Mouse (Mus musculus) MEL (cell line): Measurements from ENCODE around the gene Zswim7. TPM values are rescaled to one million over a fixed set of nuclear protein-coding genes. Genes with fewer than 3 reads are reported as not detected.
"Not testable (repeated sequence)": the region's sequence is repeated elsewhere in the genome, so short reads cannot be mapped to it uniquely, and the experiment has no call there.

Experiments used
- DNase-seq: peaks from one replicate; pipeline ENCODE4 v3.0.0; 2011; ENCODE audit warnings: low read depth, low spot score
- H3K27ac ChIP-seq: 2 replicates; pipeline ENCODE4 v1.5.1; 2012; ENCODE audit warnings: low read depth, mild to moderate bottlenecking, control low read depth, low read length, moderate library complexity; ENCODE audit not compliant: control insufficient read depth
- H3K27me3 ChIP-seq, 2 experiments: fragments of 150-350 bp in 1 of 2; sonication (generic) in 1 of 2; 2 replicates each; pipeline ENCODE4 v1.6.1; 2012; ENCODE audit warnings: low read length in 2 of 2, mild to moderate bottlenecking in 2 of 2, improper control_type of control experiment in 1 of 2, moderate library complexity in 1 of 2; ENCODE audit not compliant: insufficient read depth in 2 of 2, control insufficient read depth in 1 of 2
- H3K36me3 ChIP-seq, 2 experiments: 2 replicates each; pipeline ENCODE4 v1.6.1; 2012 to 2014; ENCODE audit warnings: low read length in 2 of 2, improper control_type of control experiment in 1 of 2, inconsistent platforms in 1 of 2, mild to moderate bottlenecking in 1 of 2; ENCODE audit not compliant: insufficient read depth in 2 of 2, control insufficient read depth in 1 of 2
- H3K4me1 ChIP-seq, 2 experiments: fragments of 150-350 bp in 1 of 2; sonication (generic) in 1 of 2; 2 replicates each; pipeline ENCODE4 v1.6.1; 2012; ENCODE audit warnings: low read length in 2 of 2, improper control_type of control experiment in 1 of 2, mild to moderate bottlenecking in 1 of 2; ENCODE audit not compliant: insufficient read depth in 2 of 2, control insufficient read depth in 1 of 2
- H3K4me3 ChIP-seq, 2 experiments: fragments of 150-350 bp in 1 of 2; sonication (generic) in 1 of 2; 2 replicates each; pipeline ENCODE4 v1.5.1; 2012; ENCODE audit warnings: low read depth in 2 of 2, low read length in 2 of 2, mild to moderate bottlenecking in 2 of 2, moderate library complexity in 2 of 2, control low read depth in 1 of 2, improper control_type of control experiment in 1 of 2; ENCODE audit not compliant: control insufficient read depth in 1 of 2, insufficient read depth in 1 of 2
- H3K79me2 ChIP-seq: 2 replicates; pipeline ENCODE4 v1.6.1; 2012; ENCODE audit warnings: mild to moderate bottlenecking, low read length, moderate library complexity; ENCODE audit not compliant: control insufficient read depth, poor library complexity, insufficient read depth
- H3K9ac ChIP-seq: 2 replicates; pipeline ENCODE4 v1.6.1; 2012; ENCODE audit warnings: low read depth, mild to moderate bottlenecking, control low read depth, low read length, moderate library complexity; ENCODE audit not compliant: control insufficient read depth, poor library complexity, severe bottlenecking
- H3K9me3 ChIP-seq: fragments of 150-350 bp; sonication (generic); replicated peaks from 2 replicates; pipeline ENCODE4 v1.6.1; 2012; ENCODE audit warnings: mild to moderate bottlenecking, low read length, improper control_type of control experiment, moderate library complexity; ENCODE audit not compliant: insufficient read depth
- ETS1 ChIP-seq: IDR thresholded peaks from 2 replicates; pipeline ENCODE4 v1.6.1; 2012; ENCODE audit warnings: low read depth, mild to moderate bottlenecking, inconsistent platforms, low read length, improper control_type of control experiment, moderate library complexity
- GABPA ChIP-seq: IDR thresholded peaks from 2 replicates; pipeline ENCODE4 v1.6.1; 2012; ENCODE audit warnings: low read depth, mild to moderate bottlenecking, inconsistent platforms, low read length, improper control_type of control experiment, moderate library complexity
- GATA1 ChIP-seq: IDR thresholded peaks from 2 replicates; pipeline ENCODE4 v1.6.1; 2011; ENCODE audit warnings: low read depth, low read length, improper control_type of control experiment
- JUND ChIP-seq: IDR thresholded peaks from 2 replicates; pipeline ENCODE4 v1.6.1; 2011; ENCODE audit warnings: low read depth, mild to moderate bottlenecking, improper control_type of control experiment, low read length
- KAT2A ChIP-seq: conservative IDR thresholded peaks from 2 replicates; pipeline ENCODE4 v1.6.1; 2012; ENCODE audit warnings: low read depth, low read length, improper control_type of control experiment, inconsistent platforms
- MAFK ChIP-seq: IDR thresholded peaks from 2 replicates; pipeline ENCODE4 v1.6.1; 2011; ENCODE audit warnings: low read depth, mild to moderate bottlenecking, low read length, improper control_type of control experiment, borderline replicate concordance
- MAZ ChIP-seq: IDR thresholded peaks from 2 replicates; pipeline ENCODE4 v1.6.1; 2012; ENCODE audit warnings: low read depth, mild to moderate bottlenecking, inconsistent platforms, low read length, improper control_type of control experiment
- MEF2A ChIP-seq: IDR thresholded peaks from 2 replicates; pipeline ENCODE4 v1.6.1; 2014; ENCODE audit warnings: low read depth, mild to moderate bottlenecking, inconsistent platforms, low read length, improper control_type of control experiment; ENCODE audit not compliant: poor library complexity, insufficient replicate concordance, severe bottlenecking; ENCODE audit errors: extremely low read depth
- MXI1 ChIP-seq: IDR thresholded peaks from 2 replicates; pipeline ENCODE4 v1.6.1; 2011; ENCODE audit warnings: mild to moderate bottlenecking, low read depth, low read length, improper control_type of control experiment
- NELFE ChIP-seq: IDR thresholded peaks from 2 replicates; pipeline ENCODE4 v1.6.1; 2011; ENCODE audit warnings: low read depth, low read length, improper control_type of control experiment
- POLR2A ChIP-seq, 2 experiments: IDR thresholded peaks; 2 replicates each; pipeline ENCODE4 v1.6.1; 2011 to 2012; ENCODE audit warnings: low read length in 2 of 2, mild to moderate bottlenecking in 2 of 2, control low read depth in 1 of 2, improper control_type of control experiment in 1 of 2, low read depth in 1 of 2, moderate library complexity in 1 of 2; ENCODE audit not compliant: control insufficient read depth in 1 of 2, insufficient read depth in 1 of 2, poor library complexity in 1 of 2
- SIN3A ChIP-seq: IDR thresholded peaks from 2 replicates; pipeline ENCODE4 v1.6.1; 2012; ENCODE audit warnings: low read length, improper control_type of control experiment, inconsistent platforms
- SMC3 ChIP-seq: IDR thresholded peaks from 2 replicates; pipeline ENCODE4 v1.6.1; 2011; ENCODE audit warnings: low read depth, low read length, improper control_type of control experiment
- TAL1 ChIP-seq: IDR thresholded peaks from 2 replicates; pipeline ENCODE4 v1.6.1; 2012; ENCODE audit warnings: mild to moderate bottlenecking, inconsistent platforms, low read length, moderate library complexity, mixed read lengths
- TBP ChIP-seq: IDR thresholded peaks from 2 replicates; pipeline ENCODE4 v1.8.0; 2011; ENCODE audit warnings: low read depth, low read length, improper control_type of control experiment
- UBTF ChIP-seq: IDR thresholded peaks from 2 replicates; pipeline ENCODE4 v1.6.1; 2012; ENCODE audit warnings: low read depth, mild to moderate bottlenecking, inconsistent platforms, low read length, improper control_type of control experiment, moderate library complexity, borderline replicate concordance; ENCODE audit not compliant: insufficient read depth
- ZNF384 ChIP-seq: IDR thresholded peaks from 2 replicates; pipeline ENCODE4 v1.6.1; 2012; ENCODE audit warnings: low read depth, mild to moderate bottlenecking, inconsistent platforms, low read length, improper control_type of control experiment
- polyA plus RNA-seq, 2 experiments: library from polyadenylated mRNA; stranded (reverse) in 1 of 2; unstranded in 1 of 2; fragments of >175 nt in 1 of 2; fragments of >200 nt in 1 of 2; gene quantifications; 2 replicates each; pipeline versions ENCODE4 v1.2.1 to v1.2.4; 2012; ENCODE audit warnings: low replicate concordance in 2 of 2, low read depth in 1 of 2; ENCODE audit not compliant: insufficient read length in 2 of 2, insufficient read depth in 1 of 2, missing spikeins in 1 of 2
- total RNA-seq: library from RNA; depleted of rRNA; stranded (reverse); fragments of 300-350 nt; gene quantifications from 2 replicates; pipeline ENCODE4 v1.2.3, GENCODE M21; 2012

Gene Zswim7
- total and polyA plus RNA-seq, 3 experiments: 15.1 to 18.7 TPM; not detected in 1

GRCm38 (mm10) chr11:62287700-62288099 lies 6.5 kb upstream of the Zswim7 start:
- no peak for DNase-seq
- TF ChIP-seq POLR2A (IDR thresholded peaks at IDR 0.05; ENCODE audit: control insufficient read depth in 1 of 2, insufficient read depth in 1 of 2, low read depth in 1 of 2, low read length in 2 of 2, poor library complexity in 1 of 2) (no peak), TAL1 (no peak), GATA1 (no peak), MXI1 (no peak), TBP (no peak), SMC3 (no peak), MAZ (no peak), JUND (no peak)
- Histone ChIP-seq H3K36me3 (no peaks in the 10 kb centered on the region; a peak in 2 of 4 replicates), H3K27ac (no peak overlapping the region), H3K27me3 (no peaks in the 10 kb centered on the region), H3K4me3 (no peak overlapping the region), H3K79me2 (no peaks in the 10 kb centered on the region), H3K9me3 (no peaks in the 10 kb centered on the region), H3K4me1 (no peaks in the 10 kb centered on the region), H3K9ac (no peak overlapping the region)

DNA sequence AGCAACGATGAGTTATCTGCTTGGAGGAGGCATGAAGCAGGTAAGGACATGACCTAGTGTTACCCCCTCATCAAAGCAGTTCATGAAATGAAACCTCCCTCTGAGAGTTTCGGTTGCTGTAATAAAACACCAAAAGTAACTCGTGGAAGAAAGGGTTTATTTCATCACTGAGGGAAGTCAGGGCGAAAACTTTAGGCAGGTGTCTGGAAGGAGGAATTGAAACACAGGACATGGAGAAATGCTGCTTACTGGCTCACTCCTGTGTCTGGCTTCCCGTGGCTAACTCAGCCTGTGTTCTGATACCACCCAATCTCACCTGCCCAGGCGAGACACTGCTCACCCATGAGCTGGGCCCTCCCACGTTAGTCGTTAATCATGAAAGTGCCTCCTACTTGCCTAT lies 3.8 kb upstream of the Zswim7 start:
- no peak for DNase-seq
- Histone ChIP-seq H3K4me3 (no peak overlapping the region), H3K4me1 (peaks cover 3 to 4% of the 10 kb centered on the region in 2 experiments; a peak in 3 of 4 replicates), H3K36me3 (peaks cover 0 to 10% of the 10 kb centered on the region in 2 experiments), H3K27me3 (no peaks in the 10 kb centered on the region), H3K79me2 (peaks cover 8% of the 10 kb centered on the region), H3K9ac (no peak overlapping the region), H3K9me3 (no peaks in the 10 kb centered on the region), H3K27ac (no peak overlapping the region)
- TF ChIP-seq TBP: no peak
- TF ChIP-seq UBTF: no peak
- TF ChIP-seq GABPA: no peak
- no peak for TF ChIP-seq MAZ
- no peak for TF ChIP-seq ETS1
- no peak for TF ChIP-seq MEF2A
- no peak for TF ChIP-seq MAFK
- TF ChIP-seq SIN3A: no peak
- TF ChIP-seq NELFE: no peak
- no peak for TF ChIP-seq KAT2A

DNA sequence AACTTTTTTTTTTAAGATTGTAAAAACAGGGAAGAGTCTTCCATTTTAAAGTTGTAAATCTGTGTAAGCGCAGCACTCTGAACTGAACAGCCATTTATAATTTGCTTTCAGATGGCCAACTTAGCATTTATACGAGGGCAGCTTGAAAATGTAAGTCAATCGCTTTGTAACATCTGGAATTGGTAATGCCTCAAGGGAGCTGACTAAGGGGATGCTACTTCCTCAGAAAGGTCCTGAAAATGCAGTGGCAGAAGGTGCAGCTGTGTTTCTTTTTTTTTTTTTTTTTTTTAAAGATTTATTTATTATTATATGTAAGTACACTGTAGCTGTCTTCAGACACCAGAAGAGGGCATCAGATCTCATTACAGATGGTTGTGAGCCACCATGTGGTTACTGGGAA lies 2.8 kb upstream of the Zswim7 start:
- not testable (repeated sequence) for H3K27ac ChIP-seq, H3K79me2 ChIP-seq, H3K9me3 ChIP-seq, H3K4me3 ChIP-seq, H3K4me1 ChIP-seq
- DNase-seq: peak; percentile 30
- H3K36me3 ChIP-seq: peaks cover 0 to 11% of the 10 kb centered on the region in 2 experiments
- peak; percentile 78 for TF ChIP-seq ZNF384
- TF ChIP-seq, all 39 proteins: peak for 1; not testable (repeated sequence) for 38
- H3K27me3 ChIP-seq, H3K9ac ChIP-seq: not testable (repeated sequence)
